Mouse (Mus musculus) cerebral cortex, adult 2 months (tissue): ENCODE data around the gene Stk33.

Experiments used
- WGBS: fragments of 180-500 bp; shearing (Covaris S2); methylation state at CpG from one replicate; pipeline ENCODE4 v1.1.7; 2018; 5-methylcytosine and 5-hydroxymethylcytosine counted together

Stk33 gene

DNA sequence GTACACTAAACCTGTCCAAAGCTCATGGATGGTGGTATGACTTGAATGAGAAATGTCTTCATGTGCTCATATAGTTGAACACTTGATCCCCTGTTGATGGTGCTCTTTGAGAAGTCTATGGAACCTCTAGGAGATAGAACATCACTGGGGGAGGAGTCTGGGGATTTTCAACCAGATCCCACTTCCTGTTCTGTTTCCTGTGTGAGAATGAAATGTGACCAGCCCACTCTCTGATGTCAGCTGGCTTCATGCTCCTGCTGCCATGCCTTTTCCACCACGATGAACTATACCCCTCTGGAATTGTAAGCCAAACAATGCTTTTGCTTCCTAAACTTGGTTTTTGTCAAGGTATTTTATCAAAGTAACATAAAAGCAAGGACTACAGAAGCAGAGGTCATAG lies 81.0 kb downstream of the Stk33 start:
- 74% methylated on average over 1 of the region's 1 CpGs for WGBS

GRCm38 (mm10) chr7:109347241-109347640 lies 91.6 kb downstream of the Stk33 start:
- WGBS, result 83% methylated on average over 3 of the region's 3 CpGs

- 73% methylated on average over 8 of the region's 8 CpGs for WGBS
These were observed 107.2 kb downstream of the Stk33 start for GRCm38 (mm10) chr7:109331722-109332121.

- 43% methylated on average over 3 of the region's 3 CpGs for WGBS
These were observed 110.1 kb downstream of the Stk33 start for GRCm38 (mm10) chr7:109328772-109329171.

DNA sequence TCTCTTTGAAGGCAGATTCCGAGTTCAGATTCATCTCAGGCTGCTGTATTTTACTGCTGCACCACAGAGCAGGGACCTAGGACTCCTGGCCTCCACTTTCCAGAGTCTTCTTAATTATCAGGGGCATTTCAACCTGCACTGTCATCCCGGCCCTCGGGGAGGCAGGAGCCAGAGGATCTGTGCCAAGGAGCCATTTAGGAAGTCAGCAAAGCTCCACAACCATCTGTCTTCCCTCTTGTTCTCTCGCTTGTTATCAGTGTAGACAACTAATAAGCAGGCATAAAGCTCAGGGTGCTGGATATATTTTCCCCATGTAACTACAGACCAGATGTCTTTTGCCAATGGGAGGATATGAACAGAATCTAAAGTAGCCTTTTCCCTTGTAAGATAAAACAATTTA lies 112.1 kb downstream of the Stk33 start:
- 54% methylated on average over 4 of the region's 4 CpGs for WGBS

DNA sequence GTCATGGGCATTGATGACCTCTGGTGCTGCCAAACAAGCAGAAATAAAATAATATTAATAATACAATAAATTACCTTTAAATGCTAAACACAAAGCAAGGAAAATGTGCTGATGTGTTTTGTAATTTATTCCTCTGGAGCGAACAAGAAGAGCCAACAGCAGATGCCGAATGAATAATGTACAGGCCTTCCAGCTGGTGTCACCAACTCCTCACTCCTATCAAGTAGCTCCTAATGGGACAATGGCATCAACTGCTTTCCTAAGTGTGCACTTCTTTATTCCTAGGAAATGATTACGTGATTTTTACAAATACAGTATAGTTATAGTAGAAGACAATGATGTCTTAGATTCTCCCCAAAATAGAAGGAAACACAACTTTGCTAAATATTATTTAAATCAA lies 113.2 kb downstream of the Stk33 start:
- 84% methylated on average over 3 of the region's 3 CpGs for WGBS

GRCm38 (mm10) chr7:109325169-109325568 lies 113.7 kb downstream of the Stk33 start:
- 72% methylated on average over 9 of the region's 9 CpGs for WGBS

- 83% methylated on average over 2 of the region's 2 CpGs for WGBS
These were observed 129.4 kb downstream of the Stk33 start for GRCm38 (mm10) chr7:109309506-109309905.

- WGBS, result 93% methylated on average over 3 of the region's 3 CpGs
These were observed 143.1 kb downstream of the Stk33 start for GRCm38 (mm10) chr7:109295807-109296206.

- WGBS, result 83% methylated on average over 5 of the region's 5 CpGs
These were observed 143.5 kb downstream of the Stk33 start for GRCm38 (mm10) chr7:109295351-109295750.

GRCm38 (mm10) chr7:109290501-109290900 lies 148.4 kb downstream of the Stk33 start:
- WGBS, result 6% methylated on average over 2 of the region's 2 CpGs

DNA sequence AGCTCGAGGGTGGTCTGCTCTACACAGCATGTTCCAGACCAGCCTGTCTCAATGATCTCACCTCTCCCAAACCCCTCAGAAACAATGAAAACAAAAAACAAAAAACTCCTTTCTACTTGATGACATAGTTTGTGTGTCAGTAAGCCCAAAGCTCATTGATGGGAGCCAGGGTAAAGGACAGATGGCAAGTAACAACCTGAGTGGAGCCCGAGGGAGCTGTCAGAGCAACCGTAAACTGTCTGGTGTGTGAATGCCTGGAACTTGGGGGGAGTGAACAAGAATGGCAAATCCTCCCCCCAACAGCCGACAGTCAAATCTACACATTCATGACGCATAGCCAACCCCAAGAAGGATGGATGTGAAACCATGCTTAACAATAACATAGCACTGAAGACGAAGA lies 149.8 kb downstream of the Stk33 start:
- WGBS, result 67% methylated on average over 6 of the region's 6 CpGs

DNA sequence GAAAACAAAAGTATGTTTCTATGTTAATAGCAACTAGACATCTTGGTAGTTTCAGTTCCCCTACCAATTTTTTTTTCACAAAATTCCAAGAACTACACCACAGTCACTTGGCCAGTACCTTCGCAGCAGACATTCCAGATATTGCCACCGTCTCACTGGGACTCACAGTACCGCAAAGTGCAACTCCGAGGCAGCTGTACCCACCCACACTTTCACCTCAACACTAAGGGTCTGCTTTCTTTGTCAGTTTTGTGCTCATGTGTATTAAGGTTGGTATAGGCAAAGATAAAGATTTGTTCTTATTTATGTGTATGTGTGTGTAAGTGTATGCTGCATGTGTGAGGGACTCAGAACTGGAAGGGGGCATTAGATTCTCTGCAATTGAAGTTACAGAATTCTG lies 156.8 kb downstream of the Stk33 start:
- 83% methylated on average over 4 of the region's 4 CpGs for WGBS

DNA sequence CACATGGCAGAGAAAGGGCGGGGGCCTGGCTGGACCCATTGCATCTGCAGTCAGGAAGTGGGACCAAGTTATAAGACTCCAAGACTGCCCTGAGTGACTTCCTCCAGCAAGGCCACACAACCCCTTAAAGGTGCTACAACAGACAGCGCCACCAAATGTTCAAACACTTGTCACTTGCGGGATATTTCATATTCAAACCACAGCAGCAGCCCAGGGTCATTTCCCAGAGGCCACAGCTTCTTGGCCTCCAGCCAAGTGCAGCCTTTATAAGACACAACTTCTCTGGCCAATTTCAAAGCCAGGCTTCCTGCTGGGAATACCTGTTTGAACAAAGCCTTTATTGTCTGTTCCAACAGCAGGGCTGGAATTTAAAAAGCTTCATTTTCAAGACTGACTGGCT lies 162.3 kb downstream of the Stk33 start:
- WGBS, result 83% methylated on average over 3 of the region's 3 CpGs

DNA sequence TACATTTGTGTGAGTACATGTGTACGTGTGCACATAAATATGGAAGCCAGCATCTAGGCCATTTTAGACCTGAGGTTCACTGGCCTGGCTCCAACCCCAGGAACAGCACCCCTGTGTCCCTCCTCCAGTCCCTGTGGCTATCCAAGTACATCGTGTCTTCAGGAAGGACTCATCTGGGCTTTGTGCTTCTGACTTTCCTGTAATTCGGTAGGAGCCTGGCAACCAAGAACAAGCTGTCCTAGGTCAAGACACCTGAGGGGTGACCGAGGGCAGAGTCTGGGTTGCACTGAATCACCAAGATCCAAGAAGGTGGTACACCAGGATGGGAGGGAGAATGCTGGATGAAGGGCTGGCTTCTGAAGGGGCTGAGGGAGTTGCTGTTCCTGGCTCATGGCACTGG lies 163.0 kb downstream of the Stk33 start:
- WGBS, result 73% methylated on average over 4 of the region's 4 CpGs

- WGBS, result 71% methylated on average over 3 of the region's 3 CpGs
These were observed 163.7 kb downstream of the Stk33 start for GRCm38 (mm10) chr7:109275151-109275550.

GRCm38 (mm10) chr7:109274289-109274688 lies 164.6 kb downstream of the Stk33 start:
- WGBS, result 76% methylated on average over 3 of the region's 3 CpGs

- 58% methylated on average over 4 of the region's 4 CpGs for WGBS
These were observed 169.8 kb downstream of the Stk33 start for GRCm38 (mm10) chr7:109269046-109269445.

GRCm38 (mm10) chr7:109267370-109267769 lies 171.5 kb downstream of the Stk33 start:
- 87% methylated on average over 4 of the region's 4 CpGs for WGBS

GRCm38 (mm10) chr7:109266181-109266580 lies 172.7 kb downstream of the Stk33 start:
- 83% methylated on average over 1 of the region's 1 CpGs for WGBS

GRCm38 (mm10) chr7:109265606-109266005 lies 173.3 kb downstream of the Stk33 start:
- 89% methylated on average over 5 of the region's 5 CpGs for WGBS

GRCm38 (mm10) chr7:109255506-109256352 lies 183.2 kb downstream of the Stk33 start:
- WGBS, result 27% methylated on average over 28 of the region's 28 CpGs

DNA sequence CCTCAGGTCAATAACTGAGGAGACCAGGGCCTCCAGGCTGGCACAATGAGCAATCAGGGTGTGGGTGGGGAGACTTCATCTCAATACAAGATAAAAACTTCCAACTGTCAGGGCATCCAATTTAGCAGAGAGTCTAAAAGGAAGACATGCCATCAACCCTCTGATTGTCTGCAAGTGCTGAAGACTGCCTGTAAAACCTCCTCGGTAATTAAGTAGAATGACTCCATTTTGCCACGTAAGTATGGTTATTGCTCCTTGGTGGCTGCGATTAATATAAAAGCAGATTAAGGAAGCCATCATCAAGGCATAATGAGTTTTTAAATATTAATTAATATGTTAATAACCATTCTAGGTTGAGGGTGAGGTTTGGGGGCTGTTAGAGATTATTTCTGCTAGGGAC lies 187.5 kb downstream of the Stk33 start:
- 89% methylated on average over 3 of the region's 3 CpGs for WGBS

DNA sequence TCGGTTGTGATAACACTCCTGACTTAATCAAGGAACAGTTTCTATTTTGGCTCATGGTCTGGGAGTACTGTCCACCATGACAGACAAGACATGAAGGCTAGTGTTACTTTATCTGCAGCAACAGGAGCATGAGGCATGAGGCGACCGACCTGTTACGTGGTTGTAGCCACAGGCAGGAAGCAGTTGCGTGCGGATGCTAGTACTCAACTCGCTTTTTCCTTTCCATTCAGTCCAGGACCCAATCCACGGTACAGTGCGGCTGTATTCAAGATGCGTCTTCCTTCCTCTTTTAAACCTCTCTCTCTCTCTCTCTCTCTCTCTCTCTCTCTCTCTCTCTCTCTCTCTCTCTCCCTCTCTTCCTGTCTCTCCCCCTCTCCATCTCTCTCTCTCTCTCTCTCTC lies 194.1 kb downstream of the Stk33 start:
- 95% methylated on average over 10 of the region's 10 CpGs for WGBS
